Mouse (Mus musculus): Measurements from ENCODE around the gene Tmem200b. TPM values are rescaled to one million over a fixed set of nuclear protein-coding genes. Genes with fewer than 3 reads are reported as not detected.

Gene Tmem200b
- total and polyA plus RNA-seq, 2 experiments from 2014 or later = 0.22 to 1.0 TPM

GRCm38 (mm10) chr4:131888564-131888963 lies 33.0 kb upstream of the Tmem200b start:
- H3K4me3 ChIP-seq (ENCODE audit: low read depth, low read length) = no peak overlapping the region
- H3K4me1 ChIP-seq (ENCODE audit: insufficient read depth, low read length) = peaks cover 1% of the 10 kb centered on the region; the same call in 1 of the 2 replicates
- H3K9me3 ChIP-seq (ENCODE audit: low read length) = no peaks in the 10 kb centered on the region
- H3K27ac ChIP-seq (ENCODE audit: low read depth, low read length) = no peak overlapping the region
- ATAC-seq (ENCODE audit: low FRiP score) (no peak), DNase-seq (ENCODE audit: low spot score) (no peak)
- 82% methylated on average over 1 of the region's 1 CpGs for WGBS
- no peak overlapping the region for H3K4me2 ChIP-seq (ENCODE audit: low read depth, low read length, poor library complexity, severe bottlenecking)
- H3K36me3 ChIP-seq (ENCODE audit: insufficient read depth, low read length) = peaks cover 29% of the 10 kb centered on the region
- no peak overlapping the region for H3K9ac ChIP-seq (replicated peaks; ENCODE audit: low read length, poor library complexity, severe bottlenecking)
- TF ChIP-seq CTCF (IDR thresholded peaks at IDR 0.05) = no peak
- no peaks in the 10 kb centered on the region for H3K27me3 ChIP-seq (ENCODE audit: insufficient read depth, low read length)

DNA sequence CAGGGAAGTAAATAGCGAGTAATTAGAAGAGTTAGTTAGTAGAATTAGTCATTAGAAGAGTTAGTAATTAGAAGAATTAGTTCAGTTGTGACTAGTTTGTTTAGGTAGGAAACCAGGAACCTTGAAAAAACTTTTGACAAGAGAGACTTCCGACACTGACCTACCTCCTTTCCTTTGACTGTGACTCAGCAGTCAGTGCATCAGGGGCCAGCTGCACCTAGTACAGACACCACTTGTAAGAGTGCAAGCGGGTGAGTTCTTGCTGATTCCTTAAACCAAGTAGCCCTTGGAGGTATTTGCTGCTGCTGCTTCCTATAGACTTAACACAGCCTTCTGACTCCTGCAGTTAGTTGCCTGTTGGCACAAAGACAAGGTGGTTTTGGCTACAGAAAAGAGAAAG lies 30.9 kb upstream of the Tmem200b start:
- WGBS = 92% methylated on average over 3 of the region's 3 CpGs
- peaks cover 40% of the 10 kb centered on the region for H3K36me3 ChIP-seq (ENCODE audit: insufficient read depth, low read length)
- no peak overlapping the region for H3K27ac ChIP-seq (ENCODE audit: low read depth, low read length)
- ATAC-seq (ENCODE audit: low FRiP score) (no peak), DNase-seq (ENCODE audit: low spot score) (no peak)
- H3K4me2 ChIP-seq (ENCODE audit: low read depth, low read length, poor library complexity, severe bottlenecking) = no peak overlapping the region
- H3K4me3 ChIP-seq (ENCODE audit: low read depth, low read length) = no peak overlapping the region
- no peaks in the 10 kb centered on the region for H3K27me3 ChIP-seq (ENCODE audit: insufficient read depth, low read length)
- no peaks in the 10 kb centered on the region for H3K9me3 ChIP-seq (ENCODE audit: low read length)
- H3K4me1 ChIP-seq (ENCODE audit: insufficient read depth, low read length) = no peaks in the 10 kb centered on the region
- H3K9ac ChIP-seq (replicated peaks; ENCODE audit: low read length, poor library complexity, severe bottlenecking) = no peak overlapping the region
- TF ChIP-seq CTCF (IDR thresholded peaks at IDR 0.05) = no peak

- Histone ChIP-seq H3K36me3 (ENCODE audit: insufficient read depth, low read length) (peaks cover 68% of the 10 kb centered on the region), H3K9me3 (ENCODE audit: low read length) (no peaks in the 10 kb centered on the region), H3K4me1 (ENCODE audit: insufficient read depth, low read length) (no peaks in the 10 kb centered on the region), H3K4me3 (ENCODE audit: low read depth, low read length) (no peak overlapping the region), H3K4me2 (ENCODE audit: low read depth, low read length, poor library complexity, severe bottlenecking) (no peak overlapping the region), H3K27ac (ENCODE audit: low read depth, low read length) (no peak overlapping the region), H3K9ac (replicated peaks; ENCODE audit: low read length, poor library complexity, severe bottlenecking) (no peak overlapping the region), H3K27me3 (ENCODE audit: insufficient read depth, low read length) (no peaks in the 10 kb centered on the region)
- no peak for DNase-seq (ENCODE audit: low spot score)
- no peak for ATAC-seq (ENCODE audit: low FRiP score)
- no peak for TF ChIP-seq CTCF (IDR thresholded peaks at IDR 0.05)
- WGBS = 98% methylated on average over 5 of the region's 5 CpGs
Observed at GRCm38 (mm10) chr4:131897109-131897508, 24.5 kb upstream of the Tmem200b start.

GRCm38 (mm10) chr4:131897787-131898186 lies 23.8 kb upstream of the Tmem200b start:
- 97% methylated on average over 8 of the region's 8 CpGs for WGBS
- no peak overlapping the region for H3K4me3 ChIP-seq (ENCODE audit: low read depth, low read length)
- no peaks in the 10 kb centered on the region for H3K9me3 ChIP-seq (ENCODE audit: low read length)
- DNase-seq (ENCODE audit: low spot score) = no peak
- no peak overlapping the region for H3K27ac ChIP-seq (ENCODE audit: low read depth, low read length)
- H3K9ac ChIP-seq (replicated peaks; ENCODE audit: low read length, poor library complexity, severe bottlenecking) = no peak overlapping the region
- no peak for ATAC-seq (ENCODE audit: low FRiP score)
- H3K27me3 ChIP-seq (ENCODE audit: insufficient read depth, low read length) = no peaks in the 10 kb centered on the region
- H3K4me1 ChIP-seq (ENCODE audit: insufficient read depth, low read length) = no peaks in the 10 kb centered on the region
- TF ChIP-seq CTCF (IDR thresholded peaks at IDR 0.05) = no peak
- H3K4me2 ChIP-seq (ENCODE audit: low read depth, low read length, poor library complexity, severe bottlenecking) = no peak overlapping the region
- H3K36me3 ChIP-seq (ENCODE audit: insufficient read depth, low read length) = peaks cover 64% of the 10 kb centered on the region

DNA sequence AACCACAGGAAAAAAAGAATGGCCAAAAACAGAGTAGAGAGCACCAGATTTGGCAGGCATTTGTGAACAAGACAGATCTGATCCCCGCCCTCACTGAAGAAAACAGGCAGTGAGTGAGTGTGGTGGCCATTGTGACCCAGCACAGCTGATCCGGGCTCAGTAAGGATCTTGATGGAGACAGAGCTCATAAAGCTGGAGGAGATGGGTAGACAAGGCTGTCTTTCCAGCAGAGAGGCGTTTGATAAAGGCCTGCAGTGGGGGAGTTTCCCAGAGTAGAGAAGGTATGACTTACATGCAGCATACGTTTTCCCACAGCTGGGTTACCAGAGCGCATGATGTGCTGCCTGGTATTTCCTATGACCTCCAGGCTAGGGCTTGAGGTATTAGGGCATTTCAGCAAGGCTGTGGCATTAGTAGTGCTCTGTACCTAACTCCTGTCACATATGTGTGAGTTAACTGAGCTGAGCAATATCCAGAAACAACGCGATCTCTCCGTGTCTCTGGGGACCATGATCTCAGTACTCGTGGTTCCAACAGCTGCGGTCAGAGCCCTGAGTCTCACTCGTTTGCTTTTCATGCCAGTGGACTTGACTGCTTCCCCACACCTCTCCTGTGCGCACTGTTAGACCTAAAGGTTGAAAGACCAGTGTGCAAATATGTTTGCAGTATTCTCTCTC lies 22.9 kb upstream of the Tmem200b start:
- DNase-seq (ENCODE audit: low spot score) (no peak), ATAC-seq (ENCODE audit: low FRiP score) (no peak)
- Histone ChIP-seq H3K4me2 (ENCODE audit: low read depth, low read length, poor library complexity, severe bottlenecking) (no peak overlapping the region), H3K9me3 (ENCODE audit: low read length) (no peaks in the 10 kb centered on the region), H3K9ac (replicated peaks; ENCODE audit: low read length, poor library complexity, severe bottlenecking) (no peak overlapping the region), H3K4me1 (ENCODE audit: insufficient read depth, low read length) (no peaks in the 10 kb centered on the region), H3K4me3 (ENCODE audit: low read depth, low read length) (no peak overlapping the region), H3K27me3 (ENCODE audit: insufficient read depth, low read length) (no peaks in the 10 kb centered on the region), H3K36me3 (ENCODE audit: insufficient read depth, low read length) (peaks cover 56% of the 10 kb centered on the region), H3K27ac (ENCODE audit: low read depth, low read length) (no peak overlapping the region)
- WGBS = 83% methylated on average over 12 of the region's 12 CpGs
- no peak for TF ChIP-seq CTCF (IDR thresholded peaks at IDR 0.05)

DNA sequence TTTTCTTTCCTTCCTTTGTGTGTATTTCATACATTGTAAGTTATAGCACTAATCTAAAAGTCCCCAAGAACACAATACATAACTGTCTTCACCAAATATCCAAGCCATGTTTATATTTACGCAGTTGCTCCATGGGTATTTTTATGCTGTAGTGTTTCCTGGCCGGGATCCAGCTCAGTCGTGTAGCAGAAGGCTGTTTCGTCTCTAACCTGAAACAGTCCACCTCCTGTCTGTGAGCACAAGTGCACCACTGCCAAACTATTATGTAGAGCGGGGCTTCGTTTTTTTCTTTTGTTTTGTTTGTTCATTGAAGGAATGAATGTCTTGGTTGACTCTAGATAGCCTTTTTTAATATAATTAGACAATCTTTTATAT lies 22.4 kb upstream of the Tmem200b start:
- Histone ChIP-seq H3K4me3 (ENCODE audit: low read depth, low read length) (no peak overlapping the region), H3K9me3 (ENCODE audit: low read length) (no peaks in the 10 kb centered on the region), H3K36me3 (ENCODE audit: insufficient read depth, low read length) (peaks cover 51% of the 10 kb centered on the region), H3K4me1 (ENCODE audit: insufficient read depth, low read length) (no peaks in the 10 kb centered on the region), H3K27me3 (ENCODE audit: insufficient read depth, low read length) (no peaks in the 10 kb centered on the region), H3K4me2 (ENCODE audit: low read depth, low read length, poor library complexity, severe bottlenecking) (no peak overlapping the region), H3K9ac (replicated peaks; ENCODE audit: low read length, poor library complexity, severe bottlenecking) (no peak overlapping the region), H3K27ac (ENCODE audit: low read depth, low read length) (no peak overlapping the region)
- no peak for TF ChIP-seq CTCF (IDR thresholded peaks at IDR 0.05)
- DNase-seq (ENCODE audit: low spot score) (no peak), ATAC-seq (ENCODE audit: low FRiP score) (no peak)
- 86% methylated on average over 6 of the region's 6 CpGs for WGBS

Measured in midbrain, postnatal 0 days (tissue).